Mouse (Mus musculus): ENCODE measurements at regions not wholly inside any gene's neighbourhood (a gene's known extent, or its start where the extent isn't known, plus 50 kb on each side); places are given as distances from the start of the nearest gene placed in this dataset.
"Not testable (repeated sequence)": the region's sequence is repeated elsewhere in the genome, so short reads cannot be mapped to it uniquely, and the experiment has no call there.

DNA sequence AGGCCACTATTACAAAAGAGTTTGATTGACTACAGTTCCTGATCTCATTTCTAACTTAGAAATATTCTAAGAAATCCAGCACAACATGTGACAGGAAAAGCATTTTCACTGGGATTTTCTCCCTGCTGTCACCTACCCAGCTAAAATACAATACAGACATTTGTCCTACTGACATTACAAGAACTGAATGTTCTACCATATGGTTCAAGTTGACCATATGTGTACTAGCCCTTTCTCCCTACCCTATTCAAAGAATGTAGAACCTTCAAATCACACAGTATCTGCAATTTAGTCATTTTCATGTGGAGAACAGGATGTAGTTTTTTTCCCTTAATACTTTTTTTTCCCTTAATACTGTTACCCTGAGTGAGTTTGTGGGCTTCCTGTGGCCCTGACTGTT is 695.4 kb downstream of the Crisp4 start:
- H3K27ac ChIP-seq (replicated peaks; ENCODE audit: low read depth, low read length) = no peak overlapping the region
- no peak overlapping the region for H3K9ac ChIP-seq (ENCODE audit: low read depth, low read length, severe bottlenecking)
- no peak for ATAC-seq (ENCODE audit: low FRiP score, low read depth)
- no peaks in the 10 kb centered on the region for H3K27me3 ChIP-seq (ENCODE audit: control insufficient read depth, insufficient read depth, low read length)
- no peaks in the 10 kb centered on the region for H3K9me3 ChIP-seq (ENCODE audit: control insufficient read depth, low read length)
- TF ChIP-seq POLR2A (IDR thresholded peaks at IDR 0.05; ENCODE audit: borderline replicate concordance, extremely low read depth, insufficient read depth, insufficient read length) = no peak
- no peak overlapping the region for H3K4me2 ChIP-seq (replicated peaks; ENCODE audit: low read depth, low read length, severe bottlenecking)
- H3K4me1 ChIP-seq (ENCODE audit: control insufficient read depth, insufficient read depth, low read length) = peaks cover 4% of the 10 kb centered on the region; the same call in 1 of the 2 replicates
- no peaks in the 10 kb centered on the region for H3K36me3 ChIP-seq (ENCODE audit: control insufficient read depth, insufficient read depth, low read length)
- H3K4me3 ChIP-seq (replicated peaks; ENCODE audit: low read length) = no peak overlapping the region
- DNase-seq (ENCODE audit: low spot score) = no peak

DNA sequence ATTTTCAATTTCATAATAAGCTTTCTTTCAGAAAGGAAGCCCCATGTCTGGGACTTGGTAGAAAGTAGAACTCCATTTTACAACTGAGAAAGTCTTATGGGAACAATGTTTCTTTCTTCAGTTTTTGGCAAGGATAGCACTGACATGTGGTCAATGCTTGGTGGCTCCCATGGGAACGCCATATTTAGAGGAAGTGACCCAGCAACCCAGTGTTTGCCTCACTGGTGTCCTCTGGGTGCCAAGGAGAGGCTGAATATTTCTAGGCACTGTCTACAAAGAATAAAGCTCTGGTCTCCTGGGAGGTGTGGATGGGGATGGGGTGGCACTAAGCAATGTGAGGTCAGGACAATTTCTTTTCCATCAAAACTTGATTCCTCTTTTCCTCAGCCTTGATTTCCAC is 696.4 kb downstream of the Crisp4 start:
- H3K36me3 ChIP-seq (ENCODE audit: control insufficient read depth, insufficient read depth, low read length) = no peaks in the 10 kb centered on the region
- no peaks in the 10 kb centered on the region for H3K9me3 ChIP-seq (ENCODE audit: control insufficient read depth, low read length)
- no peak for DNase-seq (ENCODE audit: low spot score)
- TF ChIP-seq POLR2A (IDR thresholded peaks at IDR 0.05; ENCODE audit: borderline replicate concordance, extremely low read depth, insufficient read depth, insufficient read length) = no peak
- H3K27ac ChIP-seq (replicated peaks; ENCODE audit: low read depth, low read length) = no peak overlapping the region
- H3K27me3 ChIP-seq (ENCODE audit: control insufficient read depth, insufficient read depth, low read length) = no peaks in the 10 kb centered on the region
- H3K4me2 ChIP-seq (replicated peaks; ENCODE audit: low read depth, low read length, severe bottlenecking) = no peak overlapping the region
- H3K4me1 ChIP-seq (ENCODE audit: control insufficient read depth, insufficient read depth, low read length) = peaks cover 4% of the 10 kb centered on the region; the same call in 1 of the 2 replicates
- WGBS = 77% methylated on average over 1 of the region's 1 CpGs
- no peak for ATAC-seq (ENCODE audit: low FRiP score, low read depth)
- H3K9ac ChIP-seq (ENCODE audit: low read depth, low read length, severe bottlenecking) = no peak overlapping the region
- H3K4me3 ChIP-seq (replicated peaks; ENCODE audit: low read length) = no peak overlapping the region

DNA sequence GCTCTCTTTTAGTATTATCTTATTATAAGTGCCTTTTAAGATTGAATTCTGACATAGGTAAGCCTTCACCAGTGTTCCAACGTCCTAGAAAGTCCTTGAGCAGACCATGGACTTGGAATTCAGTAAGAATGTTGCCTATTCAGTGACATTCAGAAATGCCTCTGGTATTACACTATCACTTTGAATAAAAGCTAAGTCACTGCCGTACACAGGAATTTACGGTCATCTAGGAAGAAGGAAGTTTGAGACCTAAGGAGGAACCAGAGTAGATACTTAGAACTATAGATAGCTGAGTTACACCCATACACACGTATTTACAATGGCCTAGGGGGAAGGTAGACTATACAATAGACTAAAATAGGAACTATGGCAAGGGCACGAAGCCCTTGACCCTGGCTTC is 711.6 kb downstream of the Crisp4 start:
- not testable (repeated sequence) for H3K27me3 ChIP-seq (ENCODE audit: control insufficient read depth, insufficient read depth, low read length); DNase-seq (ENCODE audit: low spot score); H3K9ac ChIP-seq (ENCODE audit: low read depth, low read length, severe bottlenecking); H3K36me3 ChIP-seq (ENCODE audit: control insufficient read depth, insufficient read depth, low read length); H3K4me3 ChIP-seq (replicated peaks; ENCODE audit: low read length); ATAC-seq (ENCODE audit: low FRiP score, low read depth); H3K27ac ChIP-seq (replicated peaks; ENCODE audit: low read depth, low read length); H3K4me2 ChIP-seq (replicated peaks; ENCODE audit: low read depth, low read length, severe bottlenecking); H3K9me3 ChIP-seq (ENCODE audit: control insufficient read depth, low read length); H3K4me1 ChIP-seq (ENCODE audit: control insufficient read depth, insufficient read depth, low read length)
- 84% methylated on average over 5 of the region's 5 CpGs for WGBS

DNA sequence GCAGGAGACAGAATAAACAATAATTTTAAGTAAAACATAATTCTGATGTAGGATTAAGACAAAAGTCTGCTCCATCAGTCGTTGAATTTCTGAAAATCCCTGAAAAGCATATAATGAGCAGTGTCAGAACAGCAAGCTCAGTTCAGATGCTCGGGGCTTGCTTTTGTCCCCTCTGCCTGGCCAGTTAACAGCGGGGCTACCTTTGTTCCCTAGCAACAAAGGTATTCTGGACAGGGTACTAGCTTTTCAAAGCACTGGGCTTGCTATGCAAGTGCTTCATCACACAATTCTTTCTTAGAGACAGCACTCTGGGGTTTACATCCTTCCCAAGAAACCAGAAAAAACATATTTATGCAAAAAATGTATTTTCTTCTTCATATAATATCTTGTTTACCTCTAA is 729.7 kb downstream of the Crisp4 start:
- Histone ChIP-seq H3K36me3 (ENCODE audit: control insufficient read depth, insufficient read depth, low read length) (no peaks in the 10 kb centered on the region), H3K4me1 (ENCODE audit: control insufficient read depth, insufficient read depth, low read length) (no peaks in the 10 kb centered on the region), H3K9ac (ENCODE audit: low read depth, low read length, severe bottlenecking) (no peak overlapping the region), H3K9me3 (ENCODE audit: control insufficient read depth, low read length) (no peaks in the 10 kb centered on the region), H3K27me3 (ENCODE audit: control insufficient read depth, insufficient read depth, low read length) (no peaks in the 10 kb centered on the region), H3K4me2 (replicated peaks; ENCODE audit: low read depth, low read length, severe bottlenecking) (no peak overlapping the region), H3K4me3 (replicated peaks; ENCODE audit: low read length) (no peak overlapping the region), H3K27ac (replicated peaks; ENCODE audit: low read depth, low read length) (no peak overlapping the region)
- 48% methylated on average over 3 of the region's 3 CpGs for WGBS
- TF ChIP-seq POLR2A (IDR thresholded peaks at IDR 0.05; ENCODE audit: borderline replicate concordance, extremely low read depth, insufficient read depth, insufficient read length) = no peak
- DNase-seq (ENCODE audit: low spot score) (no peak), ATAC-seq (ENCODE audit: low FRiP score, low read depth) (no peak)

DNA sequence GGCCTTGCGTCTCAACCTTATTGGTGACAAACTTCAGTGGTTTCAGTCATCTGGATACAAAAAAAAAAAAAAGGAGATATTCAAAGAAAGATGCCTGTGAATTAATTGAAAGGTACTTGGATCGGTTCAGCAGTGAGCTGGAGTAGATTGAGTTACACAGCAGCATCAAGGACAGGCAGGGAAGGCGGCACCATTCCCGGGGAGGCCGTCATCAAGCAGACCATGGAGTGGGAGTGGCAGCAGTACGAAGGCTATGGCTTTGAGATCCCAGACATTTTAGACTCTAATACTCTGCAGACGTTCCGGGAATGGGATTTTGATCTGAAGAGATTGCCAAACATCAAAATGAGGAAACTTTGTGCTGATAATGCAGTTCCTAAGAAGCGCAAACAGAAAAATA is 750.8 kb downstream of the Crisp4 start:
- Histone ChIP-seq H3K27ac (replicated peaks; ENCODE audit: low read depth, low read length) (no peak overlapping the region), H3K4me2 (replicated peaks; ENCODE audit: low read depth, low read length, severe bottlenecking) (no peak overlapping the region), H3K27me3 (ENCODE audit: control insufficient read depth, insufficient read depth, low read length) (no peaks in the 10 kb centered on the region), H3K9ac (ENCODE audit: low read depth, low read length, severe bottlenecking) (no peak overlapping the region), H3K9me3 (ENCODE audit: control insufficient read depth, low read length) (no peaks in the 10 kb centered on the region), H3K4me1 (ENCODE audit: control insufficient read depth, insufficient read depth, low read length) (no peaks in the 10 kb centered on the region), H3K36me3 (ENCODE audit: control insufficient read depth, insufficient read depth, low read length) (no peaks in the 10 kb centered on the region), H3K4me3 (replicated peaks; ENCODE audit: low read length) (no peak overlapping the region)
- DNase-seq (ENCODE audit: low spot score) (no peak), ATAC-seq (ENCODE audit: low FRiP score, low read depth) (no peak)
- no peak for TF ChIP-seq POLR2A (IDR thresholded peaks at IDR 0.05; ENCODE audit: borderline replicate concordance, extremely low read depth, insufficient read depth, insufficient read length)
- 72% methylated on average over 9 of the region's 9 CpGs for WGBS

DNA sequence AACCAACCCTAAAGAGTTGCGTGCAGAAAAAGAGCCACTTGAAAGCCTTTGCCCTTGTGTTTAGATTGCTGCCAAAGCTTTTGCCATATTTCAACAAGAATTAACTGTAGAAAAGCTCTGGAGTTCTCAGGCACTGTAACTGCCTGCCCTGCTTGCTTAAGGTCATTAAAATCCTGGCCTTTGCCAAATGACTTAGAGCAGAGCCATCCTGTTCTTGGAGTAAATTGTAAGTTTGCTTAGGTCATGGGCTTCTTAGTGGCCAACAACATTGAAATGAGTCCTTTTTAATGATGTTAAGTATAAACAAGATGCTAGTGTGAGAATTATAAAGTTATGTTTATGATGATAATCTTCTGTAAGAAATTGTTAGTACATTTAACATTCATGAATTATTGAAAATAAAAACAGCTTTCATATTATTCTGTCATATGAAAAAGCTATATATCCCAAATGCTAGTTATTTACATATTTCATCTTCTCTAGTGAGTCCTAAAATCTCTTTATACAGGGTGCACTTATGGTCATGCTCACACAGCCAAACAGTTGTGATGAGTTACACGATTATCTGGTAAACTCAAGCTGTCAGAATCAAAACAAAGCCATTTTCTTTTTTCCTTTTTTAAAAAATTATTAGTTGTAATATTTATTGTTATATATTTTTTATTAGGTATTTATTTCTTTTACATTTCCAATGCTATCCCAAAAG is 753.4 kb downstream of the Crisp4 start:
- no peak overlapping the region for H3K27ac ChIP-seq (replicated peaks; ENCODE audit: low read depth, low read length)
- H3K36me3 ChIP-seq (ENCODE audit: control insufficient read depth, insufficient read depth, low read length) = no peaks in the 10 kb centered on the region
- no peak overlapping the region for H3K9ac ChIP-seq (ENCODE audit: low read depth, low read length, severe bottlenecking)
- ATAC-seq (ENCODE audit: low FRiP score, low read depth) = no peak
- WGBS = 88% methylated on average over 2 of the region's 2 CpGs
- DNase-seq (ENCODE audit: low spot score) = no peak
- no peaks in the 10 kb centered on the region for H3K4me1 ChIP-seq (ENCODE audit: control insufficient read depth, insufficient read depth, low read length)
- H3K27me3 ChIP-seq (ENCODE audit: control insufficient read depth, insufficient read depth, low read length) = no peaks in the 10 kb centered on the region
- H3K9me3 ChIP-seq (ENCODE audit: control insufficient read depth, low read length) = no peaks in the 10 kb centered on the region
- no peak for TF ChIP-seq POLR2A (IDR thresholded peaks at IDR 0.05; ENCODE audit: borderline replicate concordance, extremely low read depth, insufficient read depth, insufficient read length)
- no peak overlapping the region for H3K4me3 ChIP-seq (replicated peaks; ENCODE audit: low read length)
- H3K4me2 ChIP-seq (replicated peaks; ENCODE audit: low read depth, low read length, severe bottlenecking) = no peak overlapping the region
